Mouse (Mus musculus) liver, adult 2 months (tissue): ENCODE data around the gene Kif28. TPM values are rescaled to one million over a fixed set of nuclear protein-coding genes. Genes with fewer than 3 reads are reported as not detected.
"Not testable (repeated sequence)": the region's sequence is repeated elsewhere in the genome, so short reads cannot be mapped to it uniquely, and the experiment has no call there.

Source experiments
- DNase-seq: peaks from one replicate; pipeline ENCODE4 v3.0.0-alpha.2; 2011; ENCODE audit warnings: low read depth, low spot score; ENCODE audit errors: extremely low read depth
- H3K27ac ChIP-seq: fragments of 200-500 bp; replicated peaks from 2 replicates; pipeline ENCODE4 v1.5.1; 2012; ENCODE audit warnings: low read depth, mild to moderate bottlenecking, control low read depth, inconsistent platforms, low read length; ENCODE audit not compliant: insufficient read depth
- H3K27me3 ChIP-seq: fragments of 200-500 bp; 2 replicates; pipeline ENCODE4 v1.6.1; 2012; ENCODE audit warnings: mild to moderate bottlenecking, moderate library complexity, low read length, inconsistent platforms; ENCODE audit not compliant: control insufficient read depth, insufficient read depth
- H3K36me3 ChIP-seq: fragments of 200-500 bp; 2 replicates; pipeline ENCODE4 v1.6.1; 2012; ENCODE audit warnings: low read length, inconsistent platforms; ENCODE audit not compliant: control insufficient read depth, insufficient read depth
- H3K4me1 ChIP-seq: fragments of 200-500 bp; 2 replicates; pipeline ENCODE4 v1.6.1; 2011; ENCODE audit warnings: low read length; ENCODE audit not compliant: control insufficient read depth, insufficient read depth
- H3K4me3 ChIP-seq: fragments of 200-500 bp; 2 replicates; pipeline ENCODE4 v1.5.1; 2011; ENCODE audit warnings: low read depth, mild to moderate bottlenecking, control low read depth, low read length, moderate library complexity; ENCODE audit not compliant: insufficient read depth
- H3K79me2 ChIP-seq: fragments of 200-500 bp; 2 replicates; pipeline ENCODE4 v1.6.1; 2012; ENCODE audit warnings: inconsistent platforms, mild to moderate bottlenecking, low read length, moderate library complexity; ENCODE audit not compliant: control insufficient read depth, insufficient read depth
- H3K9ac ChIP-seq: fragments of 200-500 bp; 2 replicates; pipeline ENCODE4 v1.6.1; 2012; ENCODE audit warnings: low read depth, mild to moderate bottlenecking, control low read depth, inconsistent platforms, low read length
- CTCF ChIP-seq: fragments of 200-500 bp; IDR thresholded peaks from 2 replicates; pipeline ENCODE4 v1.5.1; 2011; ENCODE audit warnings: low read depth, low read length, control low read depth
- POLR2A ChIP-seq: fragments of 200-500 bp; IDR thresholded peaks from 2 replicates; pipeline ENCODE4 v1.6.1; 2011; ENCODE audit warnings: low read length, control low read depth; ENCODE audit not compliant: insufficient read depth; ENCODE audit errors: extremely low read depth
- WGBS: fragments of 180-500 bp; shearing (Covaris S2); methylation state at CpG from one replicate; pipeline ENCODE4 v1.1.7; 2018; 5-methylcytosine and 5-hydroxymethylcytosine counted together
- polyA plus RNA-seq: library from polyadenylated mRNA; depleted of rRNA; stranded (reverse); fragments of >200 nt; gene quantifications from 2 replicates; pipeline ENCODE4 v1.2.3, GENCODE M21; 2012
- total RNA-seq: library from RNA; depleted of rRNA; stranded (reverse); fragments of >200 nt; gene quantifications from 2 replicates; pipeline ENCODE4 v1.2.3, GENCODE M21; 2014

The Kif28 gene
- total and polyA plus RNA-seq, 2 experiments, result not detected

DNA sequence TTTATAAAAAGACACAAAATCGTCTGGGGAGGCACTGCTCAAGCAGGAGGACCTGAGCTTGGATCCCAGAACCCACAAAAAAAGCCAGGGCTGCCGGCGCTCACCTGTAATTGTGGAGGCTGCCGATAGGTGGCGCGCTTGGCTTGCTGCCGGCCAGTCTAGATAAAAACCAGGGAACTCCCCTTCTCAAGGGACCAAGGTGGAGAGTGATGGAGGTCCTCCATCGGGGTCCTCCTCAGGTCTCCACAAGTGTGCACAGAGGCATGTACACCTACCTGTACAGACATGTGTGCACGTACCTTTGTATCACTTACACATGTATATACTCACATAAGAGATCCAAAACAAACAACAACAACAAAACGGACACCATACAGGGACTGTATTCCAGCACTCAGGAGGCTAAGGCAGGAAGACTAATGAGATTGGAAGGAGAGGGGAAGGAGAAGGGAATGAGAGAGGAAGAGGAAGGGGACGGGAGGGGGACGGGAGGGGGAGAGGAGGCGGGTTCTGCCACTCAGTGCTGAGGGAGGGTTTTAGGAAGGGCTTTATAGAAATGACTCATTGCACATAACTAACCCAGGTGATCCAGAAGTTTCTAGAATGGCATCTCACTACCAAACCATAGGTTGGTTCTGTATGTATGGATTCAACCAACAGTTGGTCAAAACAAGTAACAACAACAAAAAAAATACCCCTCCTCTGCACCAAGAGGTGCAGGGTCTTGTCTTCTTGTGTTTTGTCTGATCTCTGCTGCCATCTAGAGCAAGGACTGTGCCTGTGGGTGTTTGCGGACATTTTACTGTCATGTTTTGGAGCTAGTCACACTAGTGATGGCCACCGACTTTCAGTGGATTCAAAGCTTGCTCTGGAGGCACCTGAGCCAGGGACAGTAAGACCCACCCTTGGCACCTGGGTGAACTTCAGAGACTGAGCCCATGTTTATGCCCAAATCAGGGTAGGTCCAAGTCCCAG is 10.3 kb downstream of the Kif28 start:
- no peak overlapping the region for H3K27ac ChIP-seq
- DNase-seq, result no peak
- WGBS, result 37% methylated on average over 15 of the region's 15 CpGs
- no peak overlapping the region for H3K4me3 ChIP-seq
- H3K79me2 ChIP-seq, result no peaks in the 10 kb centered on the region
- no peak overlapping the region for H3K9ac ChIP-seq
- no peak for TF ChIP-seq POLR2A
- peak; percentile 83 for TF ChIP-seq CTCF
- H3K36me3 ChIP-seq, result no peaks in the 10 kb centered on the region
- no peaks in the 10 kb centered on the region for H3K27me3 ChIP-seq
- no peaks in the 10 kb centered on the region for H3K4me1 ChIP-seq

GRCm38 (mm10) chr1:179731391-179731790 is 13.7 kb downstream of the Kif28 start:
- H3K79me2 ChIP-seq, result no peaks in the 10 kb centered on the region
- DNase-seq, result no peak
- H3K27ac ChIP-seq, result no peak overlapping the region
- 91% methylated on average over 3 of the region's 3 CpGs for WGBS
- TF ChIP-seq CTCF (no peak), POLR2A (no peak)
- no peak overlapping the region for H3K9ac ChIP-seq
- no peaks in the 10 kb centered on the region for H3K27me3 ChIP-seq
- H3K36me3 ChIP-seq, result no peaks in the 10 kb centered on the region
- H3K4me3 ChIP-seq, result no peak overlapping the region
- H3K4me1 ChIP-seq, result no peaks in the 10 kb centered on the region

GRCm38 (mm10) chr1:179728661-179729060 is 16.4 kb downstream of the Kif28 start:
- Histone ChIP-seq H3K27ac (no peak overlapping the region), H3K79me2 (no peaks in the 10 kb centered on the region), H3K9ac (no peak overlapping the region), H3K4me1 (no peaks in the 10 kb centered on the region), H3K36me3 (no peaks in the 10 kb centered on the region), H3K27me3 (no peaks in the 10 kb centered on the region), H3K4me3 (no peak overlapping the region)
- no peak for DNase-seq
- WGBS, result 90% methylated on average over 10 of the region's 10 CpGs
- no peak for TF ChIP-seq POLR2A
- no peak for TF ChIP-seq CTCF

GRCm38 (mm10) chr1:179722811-179723469 is 22.1 kb downstream of the Kif28 start:
- H3K27ac ChIP-seq, result no peak overlapping the region
- WGBS, result 50% methylated on average over 8 of the region's 8 CpGs
- TF ChIP-seq POLR2A, result no peak
- no peak for TF ChIP-seq CTCF
- no peak for DNase-seq
- no peaks in the 10 kb centered on the region for H3K36me3 ChIP-seq
- H3K4me1 ChIP-seq, result no peaks in the 10 kb centered on the region
- H3K4me3 ChIP-seq, result no peak overlapping the region
- H3K9ac ChIP-seq, result no peak overlapping the region
- H3K79me2 ChIP-seq, result no peaks in the 10 kb centered on the region
- no peaks in the 10 kb centered on the region for H3K27me3 ChIP-seq

- H3K36me3 ChIP-seq, result no peaks in the 10 kb centered on the region
- no peak overlapping the region for H3K4me3 ChIP-seq
- no peaks in the 10 kb centered on the region for H3K79me2 ChIP-seq
- H3K4me1 ChIP-seq, result no peaks in the 10 kb centered on the region
- no peak overlapping the region for H3K9ac ChIP-seq
- H3K27me3 ChIP-seq, result no peaks in the 10 kb centered on the region
- DNase-seq, result no peak
- 86% methylated on average over 4 of the region's 4 CpGs for WGBS
- no peak overlapping the region for H3K27ac ChIP-seq
- TF ChIP-seq CTCF (no peak), POLR2A (no peak)
Observed at GRCm38 (mm10) chr1:179715786-179716185, 29.3 kb downstream of the Kif28 start.

GRCm38 (mm10) chr1:179715289-179715688 is 29.8 kb downstream of the Kif28 start:
- not testable (repeated sequence) for H3K27ac ChIP-seq, H3K9ac ChIP-seq, H3K4me3 ChIP-seq, H3K27me3 ChIP-seq, DNase-seq, H3K79me2 ChIP-seq, H3K4me1 ChIP-seq, H3K36me3 ChIP-seq
- 67% methylated on average over 4 of the region's 4 CpGs for WGBS
